Mouse (Mus musculus) embryonic facial prominence, embryonic 13.5 days (tissue): ENCODE measurements around the gene Trim33. TPM values are rescaled to one million over a fixed set of nuclear protein-coding genes. Genes with fewer than 3 reads are reported as not detected.

Source experiments
- ATAC-seq: fragments of 200-750 bp; cut with Nextera tagmentation; 2 replicates; pipeline ENCODE4 v1.8.0; 2017; ENCODE audit warnings: low read depth; ENCODE audit not compliant: insufficient number of reproducible peaks, insufficient read depth, low FRiP score, low TSS enrichment
- H3K27ac ChIP-seq: fragments of 300-500 bp; sonication (generic); 2 replicates; pipeline ENCODE4 v1.5.1; 2015; ENCODE audit warnings: moderate library complexity, mild to moderate bottlenecking, inconsistent platforms
- H3K27me3 ChIP-seq: fragments of 300-500 bp; sonication (generic); 2 replicates; pipeline ENCODE4 v1.6.1; 2015; ENCODE audit warnings: mild to moderate bottlenecking, inconsistent platforms
- H3K36me3 ChIP-seq: fragments of 300-500 bp; sonication (generic); 2 replicates; pipeline ENCODE4 v1.6.1; 2015; ENCODE audit warnings: mild to moderate bottlenecking, inconsistent platforms
- H3K4me1 ChIP-seq: fragments of 300-500 bp; sonication (generic); 2 replicates; pipeline ENCODE4 v1.6.1; 2015; ENCODE audit warnings: inconsistent platforms
- H3K4me2 ChIP-seq: fragments of 300-500 bp; sonication (generic); 2 replicates; pipeline ENCODE4 v1.6.1; 2015; ENCODE audit warnings: moderate library complexity, mild to moderate bottlenecking, inconsistent platforms
- H3K4me3 ChIP-seq: fragments of 300-500 bp; sonication (generic); 2 replicates; pipeline ENCODE4 v1.5.1; 2015; ENCODE audit warnings: mild to moderate bottlenecking, inconsistent platforms
- H3K9ac ChIP-seq: fragments of 300-500 bp; sonication (generic); 2 replicates; pipeline ENCODE4 v1.6.1; 2015; ENCODE audit warnings: mild to moderate bottlenecking, inconsistent platforms
- H3K9me3 ChIP-seq: fragments of 300-500 bp; sonication (generic); 2 replicates; pipeline ENCODE4 v1.6.1; 2016; ENCODE audit warnings: inconsistent platforms
- WGBS: fragments of 180-500 bp; shearing (Covaris S2); methylation state at CpG from one replicate; pipeline ENCODE4 v1.1.7; 2015; ENCODE audit warnings: mixed read lengths; 5-methylcytosine and 5-hydroxymethylcytosine counted together
- polyA plus RNA-seq: library from polyadenylated mRNA; unstranded; fragments of >200 nt; fragmentation: Nextera tagmentation; extraction: Ambion mirVana; gene quantifications from 2 replicates; pipeline ENCODE4 v1.2.1, GENCODE M21; 2015

The Trim33 gene
- polyA plus RNA-seq, 1 experiment from 2014 or later: 34.2 TPM

DNA sequence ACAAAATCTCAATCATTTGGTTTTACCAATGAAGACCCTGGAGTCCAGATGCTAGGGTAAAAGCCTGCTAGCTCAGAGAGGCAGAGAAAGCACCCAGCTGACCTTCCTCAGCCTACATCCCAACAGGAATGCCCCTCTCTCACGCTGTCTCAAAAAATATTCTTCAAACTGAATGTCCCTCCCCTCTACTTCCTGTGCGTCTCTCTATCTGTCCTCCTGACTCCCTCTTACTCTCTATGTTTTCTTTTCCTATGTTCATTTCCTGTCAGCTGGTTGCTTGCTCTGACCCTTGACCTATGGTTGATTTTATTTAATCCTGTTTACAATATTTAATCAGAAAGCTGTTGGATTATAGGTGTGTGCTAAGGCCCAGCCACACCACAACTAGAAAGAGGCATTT, 126.0 kb downstream of the Trim33 start:
- Histone ChIP-seq H3K9me3 (no peaks in the 10 kb centered on the region), H3K27ac (no peak overlapping the region), H3K9ac (no peak overlapping the region), H3K36me3 (no peaks in the 10 kb centered on the region), H3K4me2 (no peak overlapping the region), H3K4me1 (peaks cover 12% of the 10 kb centered on the region), H3K27me3 (no peaks in the 10 kb centered on the region), H3K4me3 (no peak overlapping the region)
- ATAC-seq: no peak
- WGBS: 67% methylated on average over 2 of the region's 2 CpGs

DNA sequence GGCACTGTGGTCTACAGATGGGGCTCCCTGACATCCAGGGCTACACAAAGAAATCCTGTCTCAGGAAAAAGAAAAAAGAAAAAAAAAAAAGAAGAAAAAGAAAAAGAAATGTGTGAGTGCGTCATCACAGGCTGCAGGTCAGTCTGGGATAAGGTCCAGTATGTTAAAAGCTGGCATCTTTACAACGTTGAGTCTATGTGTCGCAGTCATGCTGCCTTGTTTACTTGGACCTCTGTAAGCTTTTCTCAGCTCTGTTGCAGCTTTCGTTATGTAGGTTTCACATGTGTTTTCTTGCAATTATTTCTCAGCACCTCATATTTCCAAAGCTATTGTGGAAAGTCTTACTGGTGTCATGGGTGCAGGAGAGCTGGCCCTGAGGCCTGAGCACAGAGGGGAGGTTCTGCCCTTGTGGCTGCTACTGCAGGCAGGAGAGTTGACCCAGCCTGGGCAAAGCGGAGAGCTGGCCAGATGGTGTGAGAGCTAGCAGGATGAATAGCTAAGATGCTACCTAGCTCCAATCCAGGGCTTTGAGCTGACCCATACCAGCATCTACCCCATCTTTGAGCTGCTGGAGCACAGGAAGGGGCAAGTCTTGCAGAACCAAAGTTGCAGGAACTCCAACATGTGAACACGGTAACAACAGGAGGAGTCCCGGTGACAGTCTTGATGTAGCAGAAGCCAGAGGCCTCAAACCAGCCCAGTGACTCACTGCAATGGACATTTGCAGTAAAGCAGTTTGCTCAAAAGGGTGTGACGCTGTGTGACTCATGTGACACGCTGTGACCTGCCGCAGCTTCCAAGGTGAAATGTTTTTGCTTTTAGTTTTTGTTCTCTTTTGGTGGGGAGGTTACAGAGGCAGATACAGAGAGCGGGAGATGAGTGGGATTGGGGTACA, 127.0 kb downstream of the Trim33 start:
- no peaks in the 10 kb centered on the region for H3K9me3 ChIP-seq
- 82% methylated on average over 11 of the region's 11 CpGs for WGBS
- H3K36me3 ChIP-seq: no peaks in the 10 kb centered on the region
- no peak overlapping the region for H3K27ac ChIP-seq
- no peak overlapping the region for H3K9ac ChIP-seq
- no peak overlapping the region for H3K4me3 ChIP-seq
- H3K27me3 ChIP-seq: no peaks in the 10 kb centered on the region
- no peak for ATAC-seq
- H3K4me1 ChIP-seq: peaks cover 12% of the 10 kb centered on the region
- no peak overlapping the region for H3K4me2 ChIP-seq

Other genes starting within 250 kb of the Trim33 start
- 100 and 102 TPM in 2 replicates for gene Nras, start 221.0 kb upstream of the Trim33 start, polyA plus RNA-seq
- gene Ampd1, start 205.3 kb upstream of the Trim33 start, polyA plus RNA-seq: 0.17 and 0.28 TPM in 2 replicates
- 11.9 and 12.8 TPM in 2 replicates for gene Dennd2c, start 176.7 kb upstream of the Trim33 start, polyA plus RNA-seq
- 231 and 257 TPM in 2 replicates for gene Bcas2, start 107.6 kb upstream of the Trim33 start, polyA plus RNA-seq